Mouse (Mus musculus) neutrophil, adult 5-6 weeks (primary cell): Measurements from ENCODE around the gene Slc25a23. TPM values are rescaled to one million over a fixed set of nuclear protein-coding genes. Genes with fewer than 3 reads are reported as not detected.

ENCODE experiments used
- total RNA-seq: library from RNA; stranded (forward); fragments of 200-1000 nt; gene quantifications from 2 replicates; pipeline ENCODE4 v1.2.3, GENCODE M21; 2017

Gene Slc25a23
- total RNA-seq, 1 experiment from 2014 or later, result 3.6 TPM

Other genes with a start within 250 kb of the Slc25a23 start
- gene Rfx2, start 228.8 kb downstream of the Slc25a23 start, total RNA-seq, result 8.6 and 11.1 TPM in 2 replicates
- not detected in 2 replicates for gene Acsbg2, start 185.4 kb downstream of the Slc25a23 start, total RNA-seq
- gene 1700061G19Rik, start 184.4 kb downstream of the Slc25a23 start, total RNA-seq, result not detected in 2 replicates
- gene Mllt1, start 124.4 kb downstream of the Slc25a23 start, total RNA-seq, result 13.0 and 13.8 TPM in 2 replicates
- not detected in 2 replicates for gene Acer1, start 77.7 kb downstream of the Slc25a23 start, total RNA-seq
- gene Clpp, start 69.6 kb downstream of the Slc25a23 start, total RNA-seq, result 23.0 and 28.9 TPM in 2 replicates
- 10.6 and 17.9 TPM in 2 replicates for gene Alkbh7, start 62.5 kb downstream of the Slc25a23 start, total RNA-seq
- not detected in 2 replicates for gene Pspn, start 59.8 kb downstream of the Slc25a23 start, total RNA-seq
- gene Gtf2f1, start 48.6 kb downstream of the Slc25a23 start, total RNA-seq, result 56.5 and 56.7 TPM in 2 replicates
- gene Gm17949, start 48.4 kb downstream of the Slc25a23 start, total RNA-seq, result not detected in 2 replicates
- gene Khsrp, start 28.3 kb downstream of the Slc25a23 start, total RNA-seq, result 54.5 and 58.2 TPM in 2 replicates
- not detected in 2 replicates for gene Slc25a41, start 18.2 kb downstream of the Slc25a23 start, total RNA-seq
- gene Crb3, start 758 bp downstream of the Slc25a23 start, total RNA-seq, result 3.3 TPM in 2 replicates
- 145 and 158 TPM in 2 replicates for gene Dennd1c, start 18.7 kb upstream of the Slc25a23 start, total RNA-seq
- 0.37 and 0.70 TPM in 2 replicates for gene Tubb4a, start 27.9 kb upstream of the Slc25a23 start, total RNA-seq
- 1.7 and 2.0 TPM in 2 replicates for gene Tnfsf9, start 45.5 kb upstream of the Slc25a23 start, total RNA-seq
- not detected in 2 replicates for gene Cd70, start 89.9 kb upstream of the Slc25a23 start, total RNA-seq
- gene Tnfsf14, start 134.3 kb upstream of the Slc25a23 start, total RNA-seq, result 79.1 and 86.9 TPM in 2 replicates
- gene C3, start 168.3 kb upstream of the Slc25a23 start, total RNA-seq, result 164 TPM in 2 replicates
- gene Gpr108, start 188.6 kb upstream of the Slc25a23 start, total RNA-seq, result 26.2 and 34.1 TPM in 2 replicates
- 3.4 and 4.1 TPM in 2 replicates for gene Trip10, start 189.6 kb upstream of the Slc25a23 start, total RNA-seq
- gene Vav1, start 219.2 kb upstream of the Slc25a23 start, total RNA-seq, result 373 and 377 TPM in 2 replicates